In the genomic region with DNA sequence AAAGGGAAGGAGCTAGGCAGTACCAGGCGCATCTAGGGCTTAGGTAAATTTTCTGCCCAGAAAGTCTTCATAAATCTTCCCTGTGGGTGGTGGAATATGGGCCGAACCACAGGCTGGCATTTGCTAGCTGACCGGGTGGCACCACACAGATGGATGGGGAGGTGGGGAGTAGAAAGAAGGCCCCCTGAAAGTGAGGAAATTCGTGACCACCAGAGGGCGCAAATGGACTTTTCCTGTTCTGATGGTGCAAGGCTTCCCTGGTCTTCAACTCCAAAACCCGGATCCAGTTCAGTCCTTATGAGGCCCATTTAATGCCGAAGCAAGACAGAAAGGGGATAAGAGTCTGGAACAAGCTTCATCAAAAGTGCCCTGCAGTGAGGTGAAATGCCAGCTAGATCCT, we compare ENCODE assay signal across 8 mouse cellular contexts. TPM values are rescaled to one million over a fixed set of nuclear protein-coding genes. Genes with fewer than 3 reads are reported as not detected.
A peak's percentile ranks its signal among the peaks of the same experiment; 100 is the strongest.
DNase-seq lines count a peak whose midpoint lies in the region; ATAC-seq lines count a peak whose summit lies in the region.

No protein-coding gene starts in this region.

- peak; percentile 65 for DNase-seq in urinary bladder, postnatal 14 days (ENCODE audit: low spot score)
- DNase-seq in urinary bladder, adult 2 months (ENCODE audit: low spot score), result no peak
- peak; percentile 77 for DNase-seq in c-Kit-positive CD71-negative TER-119-negative erythroid progenitor cells, embryonic 14.5 days (ENCODE audit: low read depth)
- DNase-seq in frontal cortex, postnatal 14 days (ENCODE audit: low spot score in 2 of 2), result peak; percentile 48 to 72
- DNase-seq in kidney, postnatal 14 days, result peak; percentile 62
- DNase-seq in lung, adult 18-20 months, result peak; percentile 51 to 59
- peak; percentile 58 for DNase-seq in right cerebral cortex, postnatal 25 days

- ATAC-seq in erythroid progenitor cell, adult 5-6 weeks (replicated peaks; ENCODE audit: low FRiP score, poor library complexity, severe bottlenecking), result no peak

RNA-seq across cellular contexts. Expression of a gene that starts 2.7 kb away (rescaled TPM):
- polyA plus RNA-seq in urinary bladder, adult 2 months (2012; rRNA removed), result 114 and 172 TPM in 2 replicates
- total RNA-seq in erythroid progenitor cell, adult 5-6 weeks (2015; ENCODE audit: low replicate concordance), result 66.2 and 96.2 TPM in 2 replicates
- 107 and 116 TPM in 2 replicates for total RNA-seq in erythroid progenitor cell, adult 5-6 weeks (2017; ENCODE audit: low replicate concordance)
